Mouse (Mus musculus) hindbrain, embryonic 12.5 days (tissue): ENCODE results near the gene Odf3l2. TPM values are rescaled to one million over a fixed set of nuclear protein-coding genes. Genes with fewer than 3 reads are reported as not detected.

Experiments used
- ATAC-seq: fragments of 200-750 bp; cut with Nextera tagmentation; 2 replicates; pipeline ENCODE4 v1.8.0; 2017; ENCODE audit warnings: moderate TSS enrichment; ENCODE audit not compliant: low FRiP score
- H3K27ac ChIP-seq: fragments of 300-500 bp; sonication (generic); 2 replicates; pipeline ENCODE4 v1.5.1; 2016; ENCODE audit warnings: mild to moderate bottlenecking
- H3K27me3 ChIP-seq: fragments of 300-500 bp; sonication (generic); 2 replicates; pipeline ENCODE4 v1.6.1; 2016; ENCODE audit warnings: mild to moderate bottlenecking
- H3K36me3 ChIP-seq: fragments of 300-500 bp; sonication (generic); 2 replicates; pipeline ENCODE4 v1.6.1; 2016; ENCODE audit warnings: mild to moderate bottlenecking
- H3K4me1 ChIP-seq: fragments of 300-500 bp; sonication (generic); 2 replicates; pipeline ENCODE4 v1.6.1; 2016
- H3K4me2 ChIP-seq: fragments of 300-500 bp; sonication (generic); replicated peaks from 2 replicates; pipeline ENCODE4 v1.6.1; 2016; ENCODE audit warnings: mild to moderate bottlenecking
- H3K4me3 ChIP-seq: fragments of 300-500 bp; sonication (generic); 2 replicates; pipeline ENCODE4 v1.5.1; 2016; ENCODE audit warnings: mild to moderate bottlenecking
- H3K9ac ChIP-seq: fragments of 300-500 bp; sonication (generic); 2 replicates; pipeline ENCODE4 v1.6.1; 2016; ENCODE audit warnings: mild to moderate bottlenecking, moderate library complexity
- H3K9me3 ChIP-seq: fragments of 300-500 bp; sonication (generic); replicated peaks from 2 replicates; pipeline ENCODE4 v1.6.1; 2016; ENCODE audit warnings: mild to moderate bottlenecking
- WGBS: fragments of 180-500 bp; shearing (Covaris S2); methylation state at CpG from one replicate; pipeline ENCODE4 v1.1.7; 2016; 5-methylcytosine and 5-hydroxymethylcytosine counted together
- polyA plus RNA-seq: library from polyadenylated mRNA; unstranded; fragments of >200 nt; fragmentation: Nextera tagmentation; extraction: Ambion mirVana; gene quantifications from 2 replicates; pipeline ENCODE4 v1.2.1, GENCODE M21; 2016

Odf3l2 gene
- polyA plus RNA-seq, 1 experiment from 2014 or later = not detected

DNA sequence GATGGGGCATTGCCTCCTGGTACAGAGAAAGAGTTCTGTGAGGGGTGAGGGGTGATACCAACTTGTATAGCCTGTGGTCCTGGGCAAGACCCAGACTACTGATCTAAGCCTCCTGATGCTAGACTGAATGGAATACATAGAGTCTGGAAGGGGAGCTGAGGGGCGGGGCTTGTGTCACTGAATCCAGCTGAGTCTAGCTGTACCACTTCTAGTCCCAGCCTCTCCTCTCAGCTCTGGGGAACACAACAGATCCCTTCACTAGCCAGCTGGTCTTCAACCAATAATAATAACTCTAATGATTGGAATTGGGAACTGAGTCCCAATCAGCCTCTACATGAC, 31.3 kb downstream of the Odf3l2 start:
- peaks cover 47% of the 10 kb centered on the region for H3K27me3 ChIP-seq
- H3K4me1 ChIP-seq = peaks cover 28% of the 10 kb centered on the region
- H3K27ac ChIP-seq = no peak overlapping the region
- no peaks in the 10 kb centered on the region for H3K9me3 ChIP-seq
- 71% methylated on average over 1 of the region's 1 CpGs for WGBS
- H3K4me2 ChIP-seq = peak overlapping the region; percentile 99
- H3K4me3 ChIP-seq = peak overlapping the region; percentile 59
- H3K9ac ChIP-seq = no peak overlapping the region
- peaks cover 4% of the 10 kb centered on the region; the same call in 1 of the 2 replicates for H3K36me3 ChIP-seq
- ATAC-seq = no peak; the same call in 1 of the 2 replicates

DNA sequence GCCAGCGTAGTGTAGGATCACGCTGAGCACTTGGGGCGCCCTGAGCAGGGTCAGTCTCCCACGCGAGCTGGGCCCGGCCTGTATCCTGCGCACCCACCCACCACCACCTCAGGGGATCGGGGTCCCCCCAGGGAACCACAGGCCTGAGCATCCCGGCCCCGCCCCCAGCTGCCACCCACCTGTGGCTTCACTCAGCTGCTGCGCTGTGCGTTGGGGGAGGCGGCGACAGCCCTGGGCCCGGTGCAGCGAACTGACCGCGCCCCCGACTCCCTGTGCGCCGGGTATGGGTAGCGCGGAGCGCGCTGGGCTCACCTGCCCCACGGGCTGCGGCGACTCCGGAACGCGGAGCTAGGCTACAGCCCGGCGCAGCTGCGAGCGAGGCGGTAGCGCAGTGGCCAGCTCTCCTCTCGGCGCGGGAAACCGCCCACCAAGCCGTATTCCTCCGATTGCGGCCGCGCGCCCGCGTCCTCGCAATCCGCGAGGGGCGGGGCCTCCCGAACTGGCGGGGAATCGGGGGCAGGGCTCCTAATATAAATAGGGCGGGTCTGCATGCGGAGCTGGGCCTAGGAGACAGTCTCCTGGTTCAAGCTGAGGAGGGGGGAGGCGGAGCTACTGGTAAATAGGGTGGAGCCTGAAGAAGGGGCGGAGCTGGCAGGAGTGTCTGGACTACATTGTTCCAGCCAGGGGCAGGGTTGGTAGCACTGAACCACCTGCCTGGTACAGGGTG, 31.8 kb downstream of the Odf3l2 start, which contains the start of gene C2cd4c:
TSS of gene C2cd4c (minus strand) at position 448 of the 727 bp plus-strand sequence.
- H3K36me3 ChIP-seq = peaks cover 3% of the 10 kb centered on the region; the same call in 1 of the 2 replicates
- WGBS = 1% methylated on average over 58 of the region's 60 CpGs
- no peaks in the 10 kb centered on the region for H3K9me3 ChIP-seq
- peak; percentile 80 for ATAC-seq
- peak within 1 kb of the TSS; percentile 61 for H3K9ac ChIP-seq
- peak within 1 kb of the TSS; percentile 59 for H3K4me3 ChIP-seq
- H3K4me1 ChIP-seq = peaks cover 28% of the 10 kb centered on the region
- H3K27ac ChIP-seq = no peak within 1 kb of the TSS
- H3K4me2 ChIP-seq = peak within 1 kb of the TSS; percentile 99
- peaks cover 47% of the 10 kb centered on the region for H3K27me3 ChIP-seq

DNA sequence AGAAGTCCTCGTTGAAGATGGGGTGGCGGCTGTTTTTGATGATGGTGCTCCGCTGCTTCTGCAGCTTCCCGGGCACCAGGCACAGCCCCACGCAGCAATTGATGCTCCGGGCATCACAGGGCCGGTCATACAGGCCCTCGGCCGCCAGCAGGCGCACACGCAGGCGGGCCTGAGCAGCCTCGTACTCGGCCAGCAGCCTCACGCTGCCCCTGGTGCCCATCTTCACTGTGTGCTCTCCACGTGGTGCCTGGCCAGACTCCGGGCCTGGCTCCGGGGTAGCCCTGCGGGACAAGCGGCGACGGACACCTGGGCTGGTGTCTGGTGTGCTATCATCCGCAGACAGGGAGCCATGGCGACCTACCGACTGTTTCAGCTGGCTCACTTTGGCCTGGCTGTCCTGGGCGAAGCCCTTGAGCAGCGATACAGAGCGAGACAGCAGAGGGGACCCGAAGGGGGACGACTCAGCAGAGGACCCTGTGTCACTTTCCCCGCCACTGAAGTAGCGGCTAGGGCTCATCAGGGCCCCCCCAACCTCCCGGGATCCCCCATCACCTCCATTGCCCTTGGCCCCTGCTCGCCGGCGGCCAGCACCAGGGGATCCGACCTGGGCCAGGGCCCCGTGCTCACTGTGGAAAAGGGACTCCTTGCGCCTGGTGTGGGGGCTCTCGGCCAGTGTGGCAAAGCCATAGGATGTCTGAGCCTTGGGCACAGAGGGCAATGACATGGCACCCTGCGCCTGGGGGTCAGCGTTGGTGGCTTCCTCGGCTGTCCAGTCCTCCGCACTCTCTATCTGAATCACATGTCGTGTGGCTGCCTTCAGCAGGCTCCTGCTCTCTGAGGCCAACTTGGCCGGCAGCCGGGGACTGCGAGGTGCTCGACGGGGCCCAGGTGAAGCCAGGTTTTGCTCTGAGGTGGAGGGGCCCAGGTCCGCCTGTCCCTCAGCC, 33.1 kb downstream of the Odf3l2 start:
- H3K27me3 ChIP-seq = peaks cover 47% of the 10 kb centered on the region
- H3K9me3 ChIP-seq = no peaks in the 10 kb centered on the region
- WGBS = 10% methylated on average over 51 of the region's 51 CpGs
- H3K4me3 ChIP-seq = peak overlapping the region; percentile 17
- H3K27ac ChIP-seq = no peak overlapping the region
- peak overlapping the region; percentile 99 for H3K4me2 ChIP-seq
- peak; percentile 18; the same call in 1 of the 2 replicates for ATAC-seq
- H3K36me3 ChIP-seq = no peaks in the 10 kb centered on the region
- peak overlapping the region; percentile 39 for H3K9ac ChIP-seq
- peaks cover 28% of the 10 kb centered on the region for H3K4me1 ChIP-seq

DNA sequence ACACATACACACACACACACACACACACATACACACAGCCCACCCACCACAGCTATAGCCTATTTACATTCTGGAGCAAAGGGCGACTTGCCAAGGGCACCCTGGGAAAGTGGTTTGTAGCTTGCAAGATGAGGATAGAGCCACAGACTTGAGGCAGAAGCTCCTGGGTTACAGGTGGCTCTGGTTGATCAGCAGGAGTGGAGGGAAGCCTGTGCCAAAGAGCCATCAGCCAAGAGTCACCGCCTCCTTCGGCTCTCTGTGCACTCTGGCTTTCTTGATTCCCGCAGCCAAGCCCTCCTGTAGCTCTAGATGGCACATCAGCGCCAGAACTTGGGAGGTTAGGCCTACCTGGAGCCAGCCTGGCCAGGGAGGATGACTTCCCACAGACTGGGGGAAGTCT, 34.2 kb downstream of the Odf3l2 start:
- Histone ChIP-seq H3K36me3 (no peaks in the 10 kb centered on the region), H3K27me3 (peaks cover 50% of the 10 kb centered on the region), H3K27ac (no peak overlapping the region), H3K4me1 (peaks cover 30% of the 10 kb centered on the region), H3K9ac (no peak overlapping the region), H3K4me2 (no peak overlapping the region), H3K9me3 (no peaks in the 10 kb centered on the region), H3K4me3 (no peak overlapping the region)
- ATAC-seq = no peak
- WGBS = 30% methylated on average over 5 of the region's 5 CpGs

DNA sequence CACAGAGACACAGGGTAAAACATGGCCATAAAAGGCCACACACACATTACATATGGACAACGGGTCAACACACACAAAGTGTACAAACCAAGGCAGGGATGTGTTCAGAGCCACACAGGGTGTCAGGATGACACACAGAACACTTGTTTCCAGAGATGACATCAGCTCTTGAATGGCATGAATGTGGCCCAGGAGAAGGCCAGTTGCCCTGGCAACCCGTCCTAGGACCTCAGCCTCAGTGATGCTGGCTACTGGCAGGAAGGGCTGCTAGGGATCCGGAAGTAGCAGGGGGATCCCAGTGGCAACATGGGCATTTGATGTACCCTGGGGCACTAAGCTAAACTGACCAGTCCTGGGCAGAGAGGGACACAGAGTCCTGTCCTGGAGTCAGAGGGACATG, 36.3 kb downstream of the Odf3l2 start:
- H3K9ac ChIP-seq = no peak overlapping the region
- H3K27me3 ChIP-seq = peaks cover 50% of the 10 kb centered on the region
- H3K27ac ChIP-seq = no peak overlapping the region
- H3K4me1 ChIP-seq = peaks cover 26% of the 10 kb centered on the region
- H3K36me3 ChIP-seq = no peaks in the 10 kb centered on the region
- no peak overlapping the region for H3K4me2 ChIP-seq
- no peak overlapping the region for H3K4me3 ChIP-seq
- no peaks in the 10 kb centered on the region for H3K9me3 ChIP-seq
- 75% methylated on average over 3 of the region's 3 CpGs for WGBS
- ATAC-seq = no peak

DNA sequence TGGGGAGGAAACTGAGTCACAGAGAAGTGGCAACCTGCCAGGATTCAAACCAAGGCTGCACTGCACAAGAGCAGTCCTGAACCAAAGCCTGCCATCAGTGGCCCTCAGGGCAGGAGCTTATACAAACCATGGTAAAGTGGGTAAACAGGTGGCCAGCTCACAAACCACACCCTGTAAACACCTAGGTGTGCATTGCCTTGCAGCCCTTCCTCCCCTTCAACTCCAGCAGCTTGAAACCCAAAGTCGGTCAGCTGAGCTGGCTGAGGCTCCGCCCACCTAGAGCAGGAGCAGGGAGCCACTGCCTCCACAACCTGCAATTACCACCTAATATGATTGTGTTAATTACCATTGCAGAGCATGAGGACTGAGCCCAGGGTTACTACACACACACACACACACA, 37.6 kb downstream of the Odf3l2 start:
- Histone ChIP-seq H3K4me1 (peaks cover 15% of the 10 kb centered on the region), H3K9me3 (no peaks in the 10 kb centered on the region), H3K4me2 (no peak overlapping the region), H3K27ac (no peak overlapping the region), H3K36me3 (no peaks in the 10 kb centered on the region), H3K27me3 (peaks cover 37% of the 10 kb centered on the region), H3K9ac (no peak overlapping the region), H3K4me3 (no peak overlapping the region)
- WGBS = 48% methylated on average over 2 of the region's 2 CpGs
- no peak for ATAC-seq

DNA sequence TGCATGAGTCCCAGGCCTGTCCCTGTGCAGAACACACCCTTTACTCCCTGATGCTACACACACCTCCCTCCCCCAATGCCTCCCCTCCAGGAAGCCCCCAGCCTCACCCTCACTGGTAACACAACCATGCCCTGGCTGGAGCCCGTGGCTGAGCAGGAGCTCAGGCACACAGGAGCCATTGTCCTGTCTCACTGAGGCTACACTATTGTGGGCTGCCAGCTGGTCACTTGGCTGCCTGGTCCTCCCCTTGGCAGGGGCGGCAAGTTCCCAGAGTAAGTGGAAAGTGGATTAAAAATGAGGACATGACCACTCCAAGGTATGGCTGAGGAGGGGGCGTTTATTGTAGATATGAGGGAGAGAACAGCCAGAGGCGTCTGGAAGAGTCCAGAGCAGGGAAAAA, 39.0 kb downstream of the Odf3l2 start:
- Histone ChIP-seq H3K4me3 (no peak overlapping the region), H3K27me3 (peaks cover 24% of the 10 kb centered on the region), H3K9ac (no peak overlapping the region), H3K27ac (no peak overlapping the region), H3K9me3 (no peaks in the 10 kb centered on the region), H3K4me1 (0 out of 2 replicates have a peak, but pooled peaks cover 2% of the 10 kb centered on the region), H3K36me3 (no peaks in the 10 kb centered on the region), H3K4me2 (no peak overlapping the region)
- 68% methylated on average over 4 of the region's 4 CpGs for WGBS
- ATAC-seq = no peak

DNA sequence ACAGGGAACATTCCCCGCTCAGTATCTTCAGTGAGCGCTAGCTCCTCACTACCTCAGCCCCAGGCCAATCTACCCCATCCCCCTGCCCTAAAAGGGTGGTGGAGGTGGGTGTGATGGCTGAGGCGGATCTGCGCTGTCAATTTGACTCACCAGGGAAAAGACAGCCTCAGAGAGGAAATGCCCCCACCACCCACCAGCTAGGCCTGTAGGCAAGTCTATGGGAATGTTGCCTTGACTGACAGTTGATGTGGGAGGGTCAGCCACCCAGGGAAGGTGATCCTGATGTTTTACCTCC, 47.7 kb downstream of the Odf3l2 start:
- H3K27ac ChIP-seq = no peak overlapping the region
- no peak overlapping the region for H3K9ac ChIP-seq
- H3K27me3 ChIP-seq = peaks cover 17% of the 10 kb centered on the region
- H3K36me3 ChIP-seq = no peaks in the 10 kb centered on the region
- WGBS = 77% methylated on average over 4 of the region's 4 CpGs
- 0 out of 2 replicates have a peak, but pooled peaks cover 2% of the 10 kb centered on the region for H3K4me1 ChIP-seq
- H3K9me3 ChIP-seq = no peaks in the 10 kb centered on the region
- H3K4me2 ChIP-seq = no peak overlapping the region
- no peak for ATAC-seq
- H3K4me3 ChIP-seq = no peak overlapping the region

DNA sequence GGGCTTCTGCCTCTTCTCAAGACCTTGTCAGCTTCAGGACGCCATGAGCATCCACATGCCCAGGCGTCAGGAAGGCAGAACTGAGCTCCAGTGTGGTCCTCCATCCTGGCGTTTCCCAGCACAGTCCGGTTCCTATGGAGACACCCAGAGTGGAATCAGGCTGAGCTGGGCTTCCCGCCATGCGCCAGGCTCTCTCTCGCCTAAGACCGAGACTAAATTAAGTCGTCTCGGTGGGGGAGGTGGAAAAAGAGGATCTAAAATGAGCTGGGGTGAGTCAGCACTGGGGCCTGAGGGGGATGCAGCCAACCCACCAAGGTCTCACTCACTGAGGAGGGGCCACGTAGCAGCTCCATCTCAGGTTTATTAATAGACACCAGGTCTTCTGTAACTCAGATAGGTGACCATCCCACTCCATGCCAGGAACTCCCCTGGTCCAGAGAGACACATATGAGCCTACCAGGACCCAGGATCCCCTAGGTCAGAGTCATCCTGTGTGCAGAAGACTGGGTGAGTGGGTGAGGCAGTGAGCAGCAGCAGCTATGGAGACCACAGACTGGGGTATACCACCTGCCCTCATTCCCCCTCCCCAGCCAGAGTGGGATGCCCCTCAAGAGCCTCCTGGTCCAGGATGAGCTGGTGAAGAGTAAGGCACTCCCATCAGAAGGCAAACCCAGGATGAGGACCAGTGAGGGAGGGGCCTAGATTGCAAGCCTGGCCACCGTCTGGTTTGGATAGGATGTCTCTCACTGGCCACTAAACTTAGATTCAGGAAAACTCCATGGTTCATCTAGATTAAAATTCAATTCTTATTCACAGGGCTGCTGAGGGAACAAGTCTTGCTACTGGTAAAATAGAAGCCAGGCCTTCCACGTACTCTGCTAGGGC, 48.2 kb downstream of the Odf3l2 start:
- Histone ChIP-seq H3K4me1 (0 out of 2 replicates have a peak, but pooled peaks cover 2% of the 10 kb centered on the region), H3K4me2 (no peak overlapping the region), H3K27ac (no peak overlapping the region), H3K36me3 (no peaks in the 10 kb centered on the region), H3K4me3 (no peak overlapping the region), H3K9ac (no peak overlapping the region), H3K9me3 (no peaks in the 10 kb centered on the region), H3K27me3 (peaks cover 17% of the 10 kb centered on the region)
- ATAC-seq = no peak
- 32% methylated on average over 13 of the region's 13 CpGs for WGBS

DNA sequence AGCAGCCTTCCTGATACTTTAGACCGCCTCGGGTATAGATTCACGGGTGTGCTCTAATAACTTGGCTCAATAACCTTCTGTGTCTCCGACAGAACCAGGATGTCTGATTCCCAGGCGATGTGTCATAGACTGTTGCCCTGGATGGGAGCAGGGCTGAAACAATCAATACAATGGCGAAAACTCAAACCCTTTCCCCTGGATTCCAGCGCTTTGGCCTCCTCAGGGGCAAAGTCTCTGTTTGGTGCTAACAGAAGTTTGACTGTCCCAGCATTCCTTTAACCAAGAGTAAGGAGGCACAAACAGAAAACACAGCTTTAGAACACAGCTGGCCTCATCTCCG, 50.0 kb downstream of the Odf3l2 start:
- ATAC-seq = peak; percentile 26; the same call in 1 of the 2 replicates
- Histone ChIP-seq H3K27ac (no peak overlapping the region), H3K9ac (no peak overlapping the region), H3K4me1 (0 out of 2 replicates have a peak, but pooled peaks cover 2% of the 10 kb centered on the region), H3K4me3 (no peak overlapping the region), H3K36me3 (no peaks in the 10 kb centered on the region), H3K27me3 (peaks cover 17% of the 10 kb centered on the region), H3K4me2 (no peak overlapping the region), H3K9me3 (no peaks in the 10 kb centered on the region)
- 66% methylated on average over 8 of the region's 8 CpGs for WGBS

DNA sequence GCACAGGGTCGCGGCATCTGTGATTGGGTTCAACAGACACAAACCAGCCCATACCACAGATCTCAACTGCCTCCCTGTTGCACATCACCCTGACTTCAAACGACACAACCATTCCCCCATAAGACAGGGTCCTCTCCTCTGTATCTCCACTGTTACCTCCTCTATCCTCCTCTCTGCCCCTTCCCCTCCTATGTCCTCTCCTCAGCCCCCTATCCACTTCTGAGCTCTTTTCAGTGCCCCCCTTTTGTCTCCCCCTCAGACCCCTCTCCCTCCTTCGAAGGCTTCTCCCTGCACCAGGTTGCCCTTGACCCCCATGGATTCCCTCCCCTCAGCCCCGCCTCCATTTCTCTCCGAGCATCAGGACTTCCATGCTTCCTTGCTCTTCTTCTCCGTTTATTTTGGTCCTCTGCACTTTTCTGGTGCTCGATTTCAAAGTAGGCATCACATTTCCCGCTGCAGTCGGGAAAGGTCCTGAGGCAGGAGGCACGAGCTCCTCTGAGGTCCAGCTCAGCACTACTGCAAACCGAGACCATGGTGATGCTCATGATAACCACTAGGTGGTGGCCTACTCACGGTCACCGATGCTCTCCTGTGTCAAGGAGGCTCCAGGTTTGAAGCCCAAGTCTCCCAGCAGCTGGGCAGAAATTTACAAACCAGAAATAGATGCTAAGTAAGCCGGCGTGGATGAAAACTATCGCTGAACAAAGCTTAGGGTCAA, 50.5 kb downstream of the Odf3l2 start:
- H3K27me3 ChIP-seq = peaks cover 17% of the 10 kb centered on the region
- H3K27ac ChIP-seq = no peak overlapping the region
- H3K9me3 ChIP-seq = no peaks in the 10 kb centered on the region
- H3K4me2 ChIP-seq = 0 out of 2 replicates have a peak overlapping the region, but pooled peaks have one; percentile 17
- 0 out of 2 replicates have a peak, but pooled peaks cover 2% of the 10 kb centered on the region for H3K4me1 ChIP-seq
- H3K36me3 ChIP-seq = no peaks in the 10 kb centered on the region
- H3K4me3 ChIP-seq = no peak overlapping the region
- peak; percentile 88 for ATAC-seq
- H3K9ac ChIP-seq = no peak overlapping the region
- WGBS = 22% methylated on average over 17 of the region's 17 CpGs
